Mouse (Mus musculus) macrophage (primary cell): Measurements from ENCODE around the gene Prpf8. TPM values are rescaled to one million over a fixed set of nuclear protein-coding genes. Genes with fewer than 3 reads are reported as not detected.
A peak's percentile ranks its signal among the peaks of the same experiment; 100 is the strongest.

Experiments
- H3K27ac ChIP-seq: fragments of 350-480 bp; formaldehyde crosslinking; 2 replicates; pipeline ENCODE4 v1.9.0; 2021
- H3K36me3 ChIP-seq: fragments of 350-480 bp; formaldehyde crosslinking; 2 replicates; pipeline ENCODE4 v1.9.0; 2021; ENCODE audit errors: inconsistent target
- H3K4me3 ChIP-seq: fragments of 350-480 bp; formaldehyde crosslinking; 2 replicates; pipeline ENCODE4 v1.9.0; 2021; ENCODE audit errors: inconsistent target
- H3K79me2 ChIP-seq: fragments of 350-480 bp; formaldehyde crosslinking; 2 replicates; pipeline ENCODE4 v1.9.0; 2021; ENCODE audit errors: inconsistent target
- WGBS: methylation state at CpG from one replicate; pipeline ENCODE4 v1.1.7; 2026; ENCODE audit warnings: inconsistent platforms; ENCODE audit not compliant: missing documents; 5-methylcytosine and 5-hydroxymethylcytosine counted together
- polyA plus RNA-seq: library from polyadenylated mRNA; stranded (reverse); fragments of 250-400 nt; gene quantifications from 3 replicates; pipeline ENCODE4 v1.2.4, GENCODE M21; 2018; ENCODE audit warnings: inconsistent platforms

Gene Prpf8
- polyA plus RNA-seq, 1 experiment from 2014 or later: 86.0 TPM

GRCm38 (mm10) chr11:75526943-75527342, 40.3 kb downstream of the Prpf8 start:
- Histone ChIP-seq H3K27ac (no peak overlapping the region), H3K79me2 (peaks cover 47% of the 10 kb centered on the region), H3K4me3 (no peak overlapping the region), H3K36me3 (peaks cover 48% of the 10 kb centered on the region; the same call in 1 of the 2 replicates)
- WGBS: 99% methylated on average over 6 of the region's 6 CpGs

GRCm38 (mm10) chr11:75529771-75530170, 43.2 kb downstream of the Prpf8 start:
- 90% methylated on average over 4 of the region's 4 CpGs for WGBS

GRCm38 (mm10) chr11:75530325-75530724, 43.7 kb downstream of the Prpf8 start:
- Histone ChIP-seq H3K27ac (peak overlapping the region; percentile 99), H3K36me3 (peaks cover 16% of the 10 kb centered on the region; the same call in 1 of the 2 replicates), H3K4me3 (peak overlapping the region; percentile 91), H3K79me2 (peaks cover 80% of the 10 kb centered on the region)
- 0% methylated on average over 8 of the region's 10 CpGs for WGBS

More at GRCm38 (mm10) chr11:75529771-75530170, 43.2 kb downstream of the Prpf8 start:
- Histone ChIP-seq H3K36me3 (peaks cover 20% of the 10 kb centered on the region; the same call in 1 of the 2 replicates), H3K79me2 (peaks cover 75% of the 10 kb centered on the region), H3K4me3 (no peak overlapping the region), H3K27ac (no peak overlapping the region)

GRCm38 (mm10) chr11:75530845-75531373, 44.3 kb downstream of the Prpf8 start:
- WGBS: 1% methylated on average over 31 of the region's 31 CpGs

GRCm38 (mm10) chr11:75531469-75532242, 45.0 kb downstream of the Prpf8 start, which contains the start of gene Slc43a2:
Gene Slc43a2 (plus strand): TSS chr11:75531694.
- H3K4me3 ChIP-seq: peak within 1 kb of the TSS; percentile 91
- under 1% methylated on average over 62 of the region's 62 CpGs for WGBS
- peaks cover 91% of the 10 kb centered on the region for H3K79me2 ChIP-seq

More at GRCm38 (mm10) chr11:75530845-75531373, 44.3 kb downstream of the Prpf8 start:
- Histone ChIP-seq H3K36me3 (peaks cover 10% of the 10 kb centered on the region; the same call in 1 of the 2 replicates), H3K27ac (peak overlapping the region; percentile 99), H3K79me2 (peaks cover 86% of the 10 kb centered on the region), H3K4me3 (peak overlapping the region; percentile 91)

GRCm38 (mm10) chr11:75532340-75533277, 46.0 kb downstream of the Prpf8 start:
- H3K79me2 ChIP-seq: peaks cover 94% of the 10 kb centered on the region
- WGBS: under 1% methylated on average over 38 of the region's 38 CpGs
- peak overlapping the region; percentile 99 for H3K27ac ChIP-seq
- peaks cover 13% of the 10 kb centered on the region; the same call in 1 of the 2 replicates for H3K36me3 ChIP-seq
- H3K4me3 ChIP-seq: peak overlapping the region; percentile 91

More at GRCm38 (mm10) chr11:75531469-75532242, 45.0 kb downstream of the Prpf8 start, which contains the start of gene Slc43a2:
- Histone ChIP-seq H3K27ac (peak within 1 kb of the TSS; percentile 99), H3K36me3 (peaks cover 8% of the 10 kb centered on the region; the same call in 1 of the 2 replicates)

- 30% methylated on average over 6 of the region's 6 CpGs for WGBS
- Histone ChIP-seq H3K79me2 (peaks cover 95% of the 10 kb centered on the region), H3K27ac (peak overlapping the region; percentile 99), H3K4me3 (peak overlapping the region; percentile 91), H3K36me3 (peaks cover 14% of the 10 kb centered on the region; the same call in 1 of the 2 replicates)
Observed at GRCm38 (mm10) chr11:75533314-75534015, 46.8 kb downstream of the Prpf8 start.

GRCm38 (mm10) chr11:75534286-75535033, 47.8 kb downstream of the Prpf8 start:
- Histone ChIP-seq H3K27ac (peak overlapping the region; percentile 99), H3K36me3 (peaks cover 14% of the 10 kb centered on the region; the same call in 1 of the 2 replicates), H3K79me2 (peaks cover 97% of the 10 kb centered on the region), H3K4me3 (peak overlapping the region; percentile 91)
- WGBS: 25% methylated on average over 3 of the region's 4 CpGs

GRCm38 (mm10) chr11:75535106-75535795, 48.6 kb downstream of the Prpf8 start:
- Histone ChIP-seq H3K4me3 (peak overlapping the region; percentile 91), H3K27ac (peak overlapping the region; percentile 99), H3K36me3 (peaks cover 14% of the 10 kb centered on the region; the same call in 1 of the 2 replicates), H3K79me2 (peaks cover 97% of the 10 kb centered on the region)
- 53% methylated on average over 13 of the region's 13 CpGs for whole genome bisulfite sequencing

- 98% methylated on average over 8 of the region's 12 CpGs for WGBS
- Histone ChIP-seq H3K27ac (peak overlapping the region; percentile 99), H3K4me3 (no peak overlapping the region), H3K36me3 (peaks cover 14% of the 10 kb centered on the region; the same call in 1 of the 2 replicates), H3K79me2 (peaks cover 99% of the 10 kb centered on the region)
Observed at GRCm38 (mm10) chr11:75536255-75537024, 49.8 kb downstream of the Prpf8 start.

- peak overlapping the region; percentile 99 for H3K27ac ChIP-seq
Observed at GRCm38 (mm10) chr11:75537025-75537414, 50.4 kb downstream of the Prpf8 start.

More at GRCm38 (mm10) chr11:75537025-75537414, 50.4 kb downstream of the Prpf8 start:
- Histone ChIP-seq H3K36me3 (peaks cover 14% of the 10 kb centered on the region; the same call in 1 of the 2 replicates), H3K4me3 (no peak overlapping the region), H3K79me2 (peaks cover 99% of the 10 kb centered on the region)
- WGBS: 93% methylated on average over 7 of the region's 8 CpGs
